Mouse (Mus musculus): Measurements from ENCODE around the gene Lcn2.
A peak's percentile ranks its signal among the peaks of the same experiment; 100 is the strongest.

Lcn2 gene

GRCm38 (mm10) chr2:32412742-32413531 lies 24.9 kb upstream of the Lcn2 start:
- DNase-seq: no peak

- DNase-seq: no peak
Measured at GRCm38 (mm10) chr2:32411407-32411806, 23.4 kb upstream of the Lcn2 start.

- DNase-seq: peak; percentile 95
Measured at GRCm38 (mm10) chr2:32408429-32409424, 20.7 kb upstream of the Lcn2 start.

- peak; percentile 77 for DNase-seq
Measured at GRCm38 (mm10) chr2:32407144-32407824, 19.2 kb upstream of the Lcn2 start.

- DNase-seq: peak; percentile 98
Measured at GRCm38 (mm10) chr2:32404663-32405062, 16.6 kb upstream of the Lcn2 start.

- no peak for DNase-seq
Measured at GRCm38 (mm10) chr2:32396695-32397094, 8.6 kb upstream of the Lcn2 start.

- peak; percentile 97 for DNase-seq
Measured at GRCm38 (mm10) chr2:32395946-32396621, 8.0 kb upstream of the Lcn2 start.

GRCm38 (mm10) chr2:32395484-32395945 lies 7.5 kb upstream of the Lcn2 start, which contains the start of gene Ptges2:
Ptges2 (plus strand) TSS chr2:32395896.
- peak; percentile 96 for DNase-seq

- DNase-seq: peak; percentile 64
Measured at GRCm38 (mm10) chr2:32394973-32395372, 6.9 kb upstream of the Lcn2 start.

GRCm38 (mm10) chr2:32392063-32392462 lies 4.0 kb upstream of the Lcn2 start:
- DNase-seq: peak; percentile 83

- peak; percentile 76 for DNase-seq
Measured at GRCm38 (mm10) chr2:32390871-32391270, 2.8 kb upstream of the Lcn2 start.

GRCm38 (mm10) chr2:32389157-32389556 lies 1.1 kb upstream of the Lcn2 start:
- no peak for DNase-seq

GRCm38 (mm10) chr2:32382689-32383088 lies 5.4 kb downstream of the Lcn2 start:
- no peak for DNase-seq

GRCm38 (mm10) chr2:32381775-32382223 lies 6.3 kb downstream of the Lcn2 start, which contains the start of gene 1110008P14Rik:
1110008P14Rik (minus strand) TSS chr2:32381938.
- DNase-seq: peak; percentile 95

GRCm38 (mm10) chr2:32381141-32381774 lies 6.8 kb downstream of the Lcn2 start:
- no peak for DNase-seq

- no peak for DNase-seq
Measured at GRCm38 (mm10) chr2:32380001-32380500, 8.0 kb downstream of the Lcn2 start.

- DNase-seq: no peak
Measured at GRCm38 (mm10) chr2:32376963-32377362, 11.1 kb downstream of the Lcn2 start.

- DNase-seq: no peak
Measured at GRCm38 (mm10) chr2:32375317-32375940, 12.6 kb downstream of the Lcn2 start.

- no peak for DNase-seq
Measured at GRCm38 (mm10) chr2:32374191-32374590, 13.9 kb downstream of the Lcn2 start.

GRCm38 (mm10) chr2:32367315-32367714 lies 20.7 kb downstream of the Lcn2 start:
- DNase-seq: no peak

GRCm38 (mm10) chr2:32364121-32364520 lies 23.9 kb downstream of the Lcn2 start:
- no peak for DNase-seq

All from kidney, adult 9 months (tissue).